Mouse (Mus musculus): Measurements from ENCODE around the gene Gm20814. TPM values are rescaled to one million over a fixed set of nuclear protein-coding genes. Genes with fewer than 3 reads are reported as not detected.

The Gm20814 gene
- not detected for polyA plus RNA-seq (2012; fragmentation: generic; extraction: Trizol)

GRCm38 (mm10) chrY:75195556-75195955 is at the start of gene Gm20814:
Gene Gm20814 (plus strand): TSS chrY:75195856.

